Mouse (Mus musculus) cerebellum, adult 18-20 months (tissue): ENCODE data around the gene Mnx1.
A peak's percentile ranks its signal among the peaks of the same experiment; 100 is the strongest.
"Not testable (repeated sequence)": the region's sequence is repeated elsewhere in the genome, so short reads cannot be mapped to it uniquely, and the experiment has no call there.

Experiments used
- DNase-seq, 2 experiments: peaks; one replicate each; pipeline ENCODE4 v3.0.0; 2021

The Mnx1 gene

DNA sequence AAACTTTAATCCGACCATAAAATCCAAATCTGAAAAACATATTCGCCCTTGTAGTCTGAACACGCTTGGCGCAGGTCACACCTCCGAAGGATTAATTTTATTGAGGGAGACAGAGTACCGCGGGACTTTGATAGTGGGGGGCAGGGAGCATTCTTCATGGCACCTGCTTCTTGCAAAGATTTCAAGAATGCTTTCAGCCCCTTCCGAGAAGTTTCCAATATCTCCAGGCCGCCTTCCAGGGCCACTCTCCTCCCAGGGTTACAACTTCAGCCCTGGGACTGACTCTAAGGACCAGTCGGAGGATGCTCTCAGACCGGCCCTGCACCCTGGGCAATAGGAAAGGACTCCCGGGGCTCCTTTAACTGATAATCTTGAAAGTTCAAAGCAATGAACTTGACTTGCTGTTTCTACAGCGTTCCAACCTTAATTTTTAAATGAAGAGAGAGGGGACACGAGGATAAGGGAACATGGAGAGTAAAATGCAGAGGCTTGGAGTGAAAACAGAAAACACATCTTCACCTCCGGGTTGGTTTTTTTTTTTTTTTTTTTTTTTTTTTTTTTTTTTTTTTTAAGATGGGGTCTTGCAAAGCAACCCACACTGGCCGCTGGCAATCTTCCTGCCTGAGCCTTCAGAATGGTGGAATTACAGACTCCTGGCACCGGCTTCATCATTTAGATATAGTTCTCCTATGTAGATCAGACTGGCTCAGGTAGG, 9.8 kb downstream of the Mnx1 start:
- DNase-seq: no peak

DNA sequence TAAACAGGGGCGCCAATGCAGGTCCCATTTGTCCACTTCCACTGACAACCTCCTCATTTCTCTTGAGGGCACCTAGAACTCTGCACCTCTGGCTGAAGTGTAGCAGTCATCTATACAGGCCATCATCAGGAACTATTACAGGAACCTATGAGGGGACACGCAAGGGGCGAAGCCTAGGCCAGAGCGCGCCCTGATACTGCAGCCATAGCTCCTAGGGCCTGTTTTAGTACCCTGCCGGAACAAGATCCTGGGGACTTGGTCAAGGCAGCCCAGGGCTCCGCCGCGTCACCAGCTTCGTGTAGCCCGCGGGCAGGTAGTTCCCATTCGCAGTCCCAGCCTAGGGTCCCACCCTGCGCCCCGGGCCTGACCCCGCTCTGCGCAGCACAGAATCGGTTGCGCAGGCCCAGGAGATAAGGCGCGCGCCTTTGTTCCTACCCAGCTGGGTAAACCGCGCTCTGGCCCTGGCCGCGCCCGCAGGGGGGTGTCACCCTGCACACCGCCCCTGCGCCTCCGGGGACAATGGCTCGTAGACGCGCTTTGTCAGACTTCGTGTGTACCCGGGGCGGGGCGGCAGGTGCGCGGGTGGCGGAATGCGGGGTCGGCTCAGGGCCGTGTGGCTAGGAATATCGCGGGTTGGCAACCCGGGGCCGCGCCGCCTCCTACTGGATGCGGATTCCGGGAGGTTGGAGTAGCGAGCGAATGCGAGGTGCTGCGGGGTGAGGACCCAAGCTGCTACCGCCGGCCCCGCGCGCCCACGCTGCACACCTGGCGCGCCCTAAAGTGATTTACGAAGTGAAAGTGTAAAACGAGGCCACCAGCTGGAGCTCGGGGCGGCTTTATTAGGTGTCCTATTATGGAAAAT, 10.6 kb downstream of the Mnx1 start:
- no peak for DNase-seq

DNA sequence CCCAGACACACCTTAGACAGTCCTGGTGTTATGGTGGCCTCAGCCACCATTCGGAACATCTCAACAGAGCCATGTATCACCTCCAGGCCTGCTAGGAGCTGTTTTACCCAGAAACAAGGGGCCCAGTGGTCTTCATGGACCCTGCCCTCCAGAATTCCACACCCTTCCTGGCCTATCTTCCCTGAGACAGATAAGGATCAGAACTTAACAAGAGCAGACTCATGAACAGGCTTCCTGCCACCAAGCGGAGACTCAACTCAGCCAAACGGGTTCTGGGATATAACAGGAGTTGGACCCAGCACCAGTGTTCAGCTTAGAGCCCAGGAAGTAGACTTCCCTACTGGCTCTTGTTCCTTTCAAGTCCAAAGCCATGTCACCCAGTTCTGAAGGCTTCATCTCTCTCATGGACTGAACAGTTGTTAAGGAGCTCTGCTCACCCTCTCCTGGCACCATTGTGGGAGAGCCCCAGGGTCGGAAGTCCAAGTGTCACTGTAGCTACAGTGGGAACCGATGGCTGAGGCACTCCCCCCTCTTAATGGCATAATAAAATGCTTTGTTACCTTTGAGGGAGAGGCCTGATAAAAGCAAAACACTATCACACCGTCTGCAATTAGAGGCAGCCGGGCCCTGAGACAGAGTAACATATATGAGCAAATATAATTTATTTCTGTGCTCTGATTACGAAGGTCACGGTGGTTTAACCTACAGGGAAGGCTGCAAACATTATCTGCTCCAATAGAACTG, 15.2 kb downstream of the Mnx1 start:
- no peak for DNase-seq

DNA sequence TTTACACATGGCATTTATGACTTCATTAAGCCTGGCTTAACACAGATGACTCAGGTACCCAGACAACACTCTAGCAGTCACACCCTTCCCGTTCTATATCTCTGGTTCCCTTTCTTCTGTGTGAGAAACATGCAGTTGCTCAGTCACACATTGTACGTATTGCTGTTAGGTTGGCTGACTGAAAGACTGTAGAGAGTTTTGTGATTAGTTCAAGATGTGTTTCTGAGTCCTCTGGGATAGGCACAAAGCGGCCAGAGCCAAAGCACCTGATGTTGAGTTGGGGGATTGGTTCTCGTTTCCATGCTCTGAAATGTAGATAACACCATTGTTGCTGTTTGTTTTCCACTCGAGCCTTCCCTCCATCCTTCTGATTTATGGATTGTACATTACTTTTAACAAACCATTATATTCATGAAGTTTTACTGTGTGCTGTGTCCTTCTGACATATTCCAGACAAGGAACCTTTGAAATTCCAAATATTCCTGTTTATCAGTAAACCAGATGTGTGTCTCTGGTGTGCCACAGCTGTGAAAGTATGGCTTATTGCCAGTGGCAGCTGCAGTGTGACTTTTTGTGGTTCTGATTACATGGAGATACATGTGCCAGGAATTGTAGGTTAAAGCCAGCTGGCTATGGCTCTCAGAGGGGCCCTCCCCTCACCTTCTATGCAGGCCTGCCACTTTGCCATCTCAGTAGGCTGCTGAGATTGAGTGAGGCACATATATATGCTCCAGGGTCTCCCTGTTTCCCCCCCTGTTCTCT, 21.2 kb downstream of the Mnx1 start:
- DNase-seq: no peak

DNA sequence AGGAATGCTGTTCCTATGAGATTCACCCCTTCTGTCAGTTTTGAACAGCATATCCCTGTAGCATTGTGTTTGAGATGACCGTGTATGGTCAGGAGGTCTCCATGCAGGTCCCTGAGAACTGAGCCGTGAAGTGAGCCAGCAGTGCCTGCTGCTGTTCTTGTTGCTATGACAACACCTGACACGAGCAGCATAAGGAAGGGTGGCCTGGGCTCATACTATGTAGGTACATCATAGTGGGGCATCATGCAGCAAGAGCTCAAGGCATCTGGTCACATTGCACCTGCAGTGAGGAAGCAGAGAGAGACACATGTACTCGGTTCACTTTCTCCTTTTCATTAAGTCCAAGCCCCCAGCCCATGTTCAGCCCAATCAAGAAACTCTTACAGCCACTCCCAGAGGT, 25.9 kb downstream of the Mnx1 start:
- DNase-seq: no peak

DNA sequence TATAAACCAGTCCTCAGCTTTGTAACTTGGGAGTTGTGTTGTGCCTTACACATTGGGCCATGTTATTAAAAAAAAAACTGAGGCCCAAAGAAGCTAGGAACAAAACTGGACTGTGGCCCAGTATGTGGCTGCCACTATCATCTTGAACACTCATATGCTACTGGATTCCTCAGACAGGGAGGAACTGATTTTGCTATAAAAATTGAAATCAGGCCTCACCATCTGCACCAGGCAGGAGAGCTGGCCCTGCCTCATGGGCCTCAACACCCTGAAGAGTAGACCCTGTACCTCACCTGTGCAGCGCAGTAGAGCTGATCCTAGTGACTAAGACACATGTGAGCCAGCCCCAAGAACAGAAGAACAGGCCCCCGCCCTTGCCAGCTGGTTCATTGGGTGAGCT, 33.0 kb downstream of the Mnx1 start:
- no peak for DNase-seq

DNA sequence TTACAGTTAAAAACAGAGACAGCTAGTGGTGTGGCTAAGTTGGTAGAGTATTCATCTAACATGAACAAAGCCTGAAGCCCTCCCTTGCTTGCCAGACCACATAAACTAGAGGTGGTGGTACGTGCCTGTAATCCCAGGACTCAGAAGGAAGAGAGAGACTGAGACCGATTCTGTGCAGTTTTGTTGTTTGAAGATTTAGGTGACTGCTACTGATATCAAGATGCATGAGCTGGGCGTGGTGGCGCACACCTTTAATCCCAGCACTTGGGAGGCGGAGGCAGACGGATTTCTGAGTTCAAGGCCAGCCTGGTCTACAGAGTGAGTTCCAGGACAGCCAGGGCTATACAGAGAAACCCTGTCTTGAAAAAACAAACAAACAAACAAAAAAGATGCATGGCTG, 41.5 kb downstream of the Mnx1 start:
- not testable (repeated sequence) for DNase-seq

DNA sequence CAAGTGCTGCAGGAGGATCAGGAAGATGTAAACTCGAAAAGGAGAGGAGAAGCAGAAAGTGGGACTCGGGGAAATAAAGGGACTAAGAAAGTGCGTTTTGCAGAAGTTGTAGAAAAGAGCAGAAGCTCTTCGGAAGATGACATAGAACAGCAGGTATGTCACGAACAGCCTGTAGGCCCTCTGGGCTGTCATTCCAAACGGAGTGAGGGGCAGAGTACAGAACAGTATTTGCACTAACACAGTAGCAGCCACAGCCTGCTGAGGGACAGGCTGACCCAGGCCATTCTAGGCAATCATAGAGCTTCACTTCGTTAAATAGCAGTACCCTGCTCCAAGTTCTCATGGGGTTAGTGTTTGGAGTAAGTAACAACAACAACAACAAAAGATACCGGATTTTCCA, 42.8 kb downstream of the Mnx1 start:
- DNase-seq: no peak

DNA sequence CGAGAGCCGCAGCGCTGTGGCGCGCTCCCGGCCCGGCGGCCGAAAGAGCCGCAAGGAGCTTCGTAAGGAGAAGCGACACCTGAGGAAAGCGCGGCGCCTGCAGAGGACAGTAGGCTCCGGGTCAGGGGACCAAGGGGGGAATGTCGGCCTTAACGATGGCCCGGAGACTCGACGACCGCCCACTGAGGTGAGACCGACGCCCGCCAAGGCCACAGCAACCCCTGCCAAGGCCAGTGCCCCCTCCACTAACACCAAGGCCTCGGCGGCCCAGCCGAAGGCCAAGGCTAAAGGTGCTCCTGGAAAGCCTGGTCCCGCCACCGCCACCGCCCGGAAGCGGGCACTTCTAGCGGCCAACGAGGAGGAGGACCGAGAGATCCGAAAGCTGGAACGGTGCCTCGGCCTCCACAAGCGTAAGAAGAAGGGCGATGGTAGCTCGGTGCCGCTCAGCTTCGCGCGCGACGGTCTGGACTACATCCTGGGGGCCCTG, 43.4 kb downstream of the Mnx1 start:
- peak in 1 of 2 experiments; percentile 37 for DNase-seq

DNA sequence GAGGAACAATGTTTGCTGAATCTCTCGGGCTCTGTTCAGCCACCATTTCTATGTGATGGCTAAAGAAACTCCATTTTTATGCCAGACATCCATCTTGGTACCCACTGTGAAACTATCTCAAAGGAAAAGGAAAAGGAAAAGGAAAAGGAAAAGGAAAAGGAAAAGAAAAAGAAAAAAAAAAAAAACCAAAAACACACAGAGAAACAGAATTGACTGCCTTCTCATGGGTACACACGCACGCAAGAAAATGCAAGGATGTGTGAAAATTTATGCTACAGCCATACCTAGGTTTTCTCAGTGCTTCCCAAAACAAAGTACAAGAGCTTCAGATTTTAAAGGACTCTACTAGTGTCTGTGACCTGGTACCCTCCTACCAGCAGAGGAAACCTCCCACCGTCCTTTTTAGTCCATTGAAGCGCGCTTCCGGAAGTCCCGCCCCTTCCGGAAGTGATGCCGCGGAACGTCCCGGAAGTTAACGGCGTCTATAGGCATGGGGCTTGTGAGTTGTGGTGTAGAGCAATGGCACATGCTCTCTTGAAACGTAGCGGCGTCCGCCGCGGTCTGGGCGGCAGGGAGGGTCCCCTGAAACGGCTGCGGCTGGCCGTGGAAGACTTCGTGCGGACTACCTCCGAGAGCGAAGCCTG, 43.9 kb downstream of the Mnx1 start, which contains the start of gene Nom1:
Nom1 (plus strand) TSS at position 437 of the 644 bp plus-strand sequence.
- DNase-seq: peak; percentile 90 to 92

DNA sequence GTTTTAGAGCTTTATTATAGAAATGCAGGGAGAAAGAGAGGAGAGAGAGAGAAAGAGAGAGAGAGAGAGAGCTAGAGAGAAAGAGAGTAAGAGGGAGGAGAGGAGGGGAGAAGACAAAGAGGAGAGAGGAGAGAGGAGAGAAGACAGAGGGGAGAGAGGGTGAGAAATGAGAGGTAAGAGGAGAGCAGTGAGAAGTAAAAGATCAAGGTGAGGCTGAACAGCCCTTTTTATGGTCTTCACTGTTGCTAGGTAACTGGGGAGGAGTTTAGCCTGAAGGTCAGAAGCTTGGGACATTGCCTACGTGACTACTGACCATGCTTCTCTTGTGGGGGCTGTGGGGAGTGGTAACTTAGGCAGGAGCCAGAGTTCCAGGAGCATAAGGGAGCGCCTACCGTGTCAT, 54.9 kb downstream of the Mnx1 start:
- not testable (repeated sequence) for DNase-seq
